Mouse (Mus musculus) kidney, adult 2 months (tissue): ENCODE results near the gene Cars2. TPM values are rescaled to one million over a fixed set of nuclear protein-coding genes. Genes with fewer than 3 reads are reported as not detected.
"Not testable (repeated sequence)": the region's sequence is repeated elsewhere in the genome, so short reads cannot be mapped to it uniquely, and the experiment has no call there.

Experiments
- DNase-seq: peaks from one replicate; pipeline ENCODE4 v3.0.0; 2021
- H3K27ac ChIP-seq: fragments of 200-500 bp; 2 replicates; pipeline ENCODE4 v1.5.1; 2012; ENCODE audit warnings: low read depth, low read length, control low read depth, inconsistent platforms; ENCODE audit not compliant: insufficient read depth
- H3K27me3 ChIP-seq: fragments of 200-500 bp; replicated peaks from 2 replicates; pipeline ENCODE4 v1.6.1; 2012; ENCODE audit warnings: mild to moderate bottlenecking, moderate library complexity, low read length, inconsistent platforms; ENCODE audit not compliant: control insufficient read depth, insufficient read depth
- H3K36me3 ChIP-seq: fragments of 200-500 bp; 2 replicates; pipeline ENCODE4 v1.6.1; 2012; ENCODE audit warnings: mild to moderate bottlenecking, moderate library complexity, low read length, inconsistent platforms; ENCODE audit not compliant: control insufficient read depth, insufficient read depth
- H3K4me1 ChIP-seq: fragments of 200-500 bp; 2 replicates; pipeline ENCODE4 v1.6.1; 2011; ENCODE audit warnings: low read length; ENCODE audit not compliant: control insufficient read depth, insufficient read depth
- H3K4me3 ChIP-seq: fragments of 200-500 bp; 2 replicates; pipeline ENCODE4 v1.5.1; 2011; ENCODE audit warnings: mild to moderate bottlenecking, low read depth, low read length, control low read depth; ENCODE audit not compliant: insufficient read depth
- CTCF ChIP-seq: fragments of 200-500 bp; conservative IDR thresholded peaks from 2 replicates; pipeline ENCODE4 v1.5.1; 2011; ENCODE audit warnings: low read depth, mild to moderate bottlenecking, control low read depth, low read length, moderate library complexity, mixed read lengths; ENCODE audit not compliant: insufficient read depth, insufficient read length
- POLR2A ChIP-seq: fragments of 200-500 bp; IDR thresholded peaks from one replicate; pipeline ENCODE4 v1.6.1; 2011; ENCODE audit warnings: low read depth, low read length, control low read depth
- WGBS: fragments of 180-500 bp; shearing (Covaris S2); methylation state at CpG from one replicate; pipeline ENCODE4 v1.1.7; 2018; 5-methylcytosine and 5-hydroxymethylcytosine counted together
- polyA plus RNA-seq: library from polyadenylated mRNA; depleted of rRNA; stranded (reverse); fragments of >200 nt; gene quantifications from 2 replicates; pipeline ENCODE4 v1.2.3, GENCODE M21; 2012

Gene Cars2
- polyA plus RNA-seq, 1 experiment = 50.7 TPM

GRCm38 (mm10) chr8:11555720-11556591 is 5.4 kb upstream of the Cars2 start:
- peak; percentile 100 for DNase-seq
- H3K4me3 ChIP-seq = peak overlapping the region; percentile 98
- H3K27ac ChIP-seq = peak overlapping the region; percentile 86
- H3K36me3 ChIP-seq = no peaks in the 10 kb centered on the region
- H3K4me1 ChIP-seq = no peaks in the 10 kb centered on the region; the same call in 1 of the 2 replicates
- H3K27me3 ChIP-seq = no peaks in the 10 kb centered on the region
- TF ChIP-seq POLR2A = peak; percentile 97
- no peak for TF ChIP-seq CTCF
- WGBS = under 1% methylated on average over 103 of the region's 103 CpGs

- 1% methylated on average over 52 of the region's 52 CpGs for WGBS
- no peak for TF ChIP-seq CTCF
- peak; percentile 84 for TF ChIP-seq POLR2A
- peak; percentile 97 for DNase-seq
- Histone ChIP-seq H3K4me1 (no peaks in the 10 kb centered on the region; the same call in 1 of the 2 replicates), H3K36me3 (no peaks in the 10 kb centered on the region), H3K27ac (peak within 1 kb of the TSS; percentile 87), H3K4me3 (peak within 1 kb of the TSS; percentile 98), H3K27me3 (no peaks in the 10 kb centered on the region)
Measured at GRCm38 (mm10) chr8:11554799-11555719, 4.5 kb upstream of the Cars2 start, which contains the start of gene Ing1. TSS of gene Ing1 (plus strand) at chr8:11555571.

- TF ChIP-seq POLR2A (no peak), CTCF (no peak)
- Histone ChIP-seq H3K4me1 (peaks cover 4% of the 10 kb centered on the region; the same call in 1 of the 2 replicates), H3K27ac (no peak overlapping the region), H3K27me3 (no peaks in the 10 kb centered on the region), H3K36me3 (no peaks in the 10 kb centered on the region), H3K4me3 (no peak overlapping the region)
- DNase-seq = no peak
- WGBS = 87% methylated on average over 10 of the region's 10 CpGs
Measured at GRCm38 (mm10) chr8:11552390-11552789, 1.8 kb upstream of the Cars2 start.

GRCm38 (mm10) chr8:11551497-11551896 is 914 bp upstream of the Cars2 start:
- H3K4me3 ChIP-seq, H3K36me3 ChIP-seq, H3K27me3 ChIP-seq, H3K4me1 ChIP-seq, DNase-seq, H3K27ac ChIP-seq: not testable (repeated sequence)
- WGBS = 68% methylated on average over 4 of the region's 4 CpGs

- Histone ChIP-seq H3K27ac (no peak overlapping the region), H3K4me1 (peaks cover 4% of the 10 kb centered on the region; the same call in 1 of the 2 replicates), H3K36me3 (no peaks in the 10 kb centered on the region), H3K27me3 (no peaks in the 10 kb centered on the region), H3K4me3 (no peak overlapping the region; the same call in 1 of the 2 replicates)
- 26% methylated on average over 7 of the region's 7 CpGs for WGBS
- peak; percentile 47 for TF ChIP-seq CTCF
- no peak for TF ChIP-seq POLR2A
- peak; percentile 28 for DNase-seq
Measured at GRCm38 (mm10) chr8:11549706-11550105, 877 bp downstream of the Cars2 start.

GRCm38 (mm10) chr8:11547063-11547462 is 3.5 kb downstream of the Cars2 start:
- no peaks in the 10 kb centered on the region for H3K27me3 ChIP-seq
- 68% methylated on average over 6 of the region's 6 CpGs for WGBS
- peaks cover 4% of the 10 kb centered on the region; the same call in 1 of the 2 replicates for H3K4me1 ChIP-seq
- H3K36me3 ChIP-seq = no peaks in the 10 kb centered on the region
- H3K4me3 ChIP-seq = no peak overlapping the region
- TF ChIP-seq CTCF (peak; percentile 48), POLR2A (no peak)
- DNase-seq = no peak
- H3K27ac ChIP-seq = no peak overlapping the region

GRCm38 (mm10) chr8:11544386-11544785 is 6.2 kb downstream of the Cars2 start:
- WGBS = 48% methylated on average over 3 of the region's 3 CpGs
- TF ChIP-seq POLR2A = no peak
- TF ChIP-seq CTCF = peak; percentile 81
- Histone ChIP-seq H3K27ac (no peak overlapping the region), H3K4me3 (no peak overlapping the region), H3K4me1 (no peaks in the 10 kb centered on the region), H3K27me3 (no peaks in the 10 kb centered on the region), H3K36me3 (no peaks in the 10 kb centered on the region)
- peak; percentile 73 for DNase-seq
